Mouse (Mus musculus) liver, embryonic 16.5 days (tissue): ENCODE measurements around the gene Cers6. TPM values are rescaled to one million over a fixed set of nuclear protein-coding genes. Genes with fewer than 3 reads are reported as not detected.

ENCODE experiments used
- ATAC-seq: fragments of 200-750 bp; cut with Nextera tagmentation; 2 replicates; pipeline ENCODE4 v1.8.0; 2017; ENCODE audit warnings: low read depth, mild to moderate bottlenecking, moderate number of reproducible peaks, moderate library complexity
- H3K27ac ChIP-seq: fragments of 300-500 bp; sonication (generic); 2 replicates; pipeline ENCODE4 v1.5.1; 2014; ENCODE audit warnings: mild to moderate bottlenecking, low read length
- H3K27me3 ChIP-seq: fragments of 300-500 bp; sonication (generic); 2 replicates; pipeline ENCODE4 v1.6.1; 2014; ENCODE audit warnings: low read depth, low read length, mixed read lengths; ENCODE audit not compliant: control insufficient read depth, insufficient read depth
- H3K36me3 ChIP-seq: fragments of 300-500 bp; sonication (generic); 2 replicates; pipeline ENCODE4 v1.6.1; 2014; ENCODE audit warnings: mild to moderate bottlenecking; ENCODE audit not compliant: control insufficient read depth, insufficient read depth
- H3K4me1 ChIP-seq: fragments of 300-500 bp; sonication (generic); 2 replicates; pipeline ENCODE4 v1.6.1; 2014; ENCODE audit warnings: low read depth, low read length, mixed read lengths; ENCODE audit not compliant: control insufficient read depth
- H3K4me2 ChIP-seq: fragments of 300-500 bp; sonication (generic); 2 replicates; pipeline ENCODE4 v1.6.1; 2014; ENCODE audit warnings: low read depth, low read length, mixed read lengths
- H3K4me3 ChIP-seq: fragments of 300-500 bp; sonication (generic); 2 replicates; pipeline ENCODE4 v1.5.1; 2014; ENCODE audit warnings: low read depth, mild to moderate bottlenecking, low read length
- H3K9ac ChIP-seq: fragments of 300-500 bp; sonication (generic); 2 replicates; pipeline ENCODE4 v1.6.1; 2014; ENCODE audit warnings: low read depth, low read length
- H3K9me3 ChIP-seq: fragments of 300-500 bp; sonication (generic); replicated peaks from 2 replicates; pipeline ENCODE4 v1.6.1; 2016; ENCODE audit warnings: low read length; ENCODE audit not compliant: control insufficient read depth
- WGBS: fragments of 180-500 bp; shearing (Covaris S2); extraction: QIAGEN DNeasy Blood & Tissue Kit; methylation state at CpG from one replicate; pipeline ENCODE4 v1.1.7; 2014; ENCODE audit not compliant: insufficient replicate concordance; 5-methylcytosine and 5-hydroxymethylcytosine counted together
- polyA plus RNA-seq: library from polyadenylated mRNA; unstranded; fragments of >200 nt; fragmentation: Nextera tagmentation; extraction: Ambion mirVana; gene quantifications from 2 replicates; pipeline ENCODE4 v1.2.1, GENCODE M21; 2015

Cers6 gene
- polyA plus RNA-seq, 1 experiment from 2014 or later: 10.7 TPM

- H3K4me3 ChIP-seq: no peak overlapping the region
- H3K9ac ChIP-seq: no peak overlapping the region
- H3K9me3 ChIP-seq: no peaks in the 10 kb centered on the region
- H3K36me3 ChIP-seq: no peaks in the 10 kb centered on the region
- peaks cover 18% of the 10 kb centered on the region for H3K27me3 ChIP-seq
- peaks cover 3% of the 10 kb centered on the region; the same call in 1 of the 2 replicates for H3K4me1 ChIP-seq
- peak overlapping the region; percentile 82; the same call in 1 of the 2 replicates for H3K4me2 ChIP-seq
- ATAC-seq: no peak
- 37% methylated on average over 2 of the region's 2 CpGs for whole genome bisulfite sequencing
- H3K27ac ChIP-seq: no peak overlapping the region
These were observed 850 bp upstream of the Cers6 start for GRCm38 (mm10) chr2:68860391-68860790.

- H3K27me3 ChIP-seq: peaks cover 18% of the 10 kb centered on the region
- H3K27ac ChIP-seq: peak overlapping the region; percentile 51
- peak overlapping the region; percentile 82 for H3K4me2 ChIP-seq
- H3K36me3 ChIP-seq: no peaks in the 10 kb centered on the region
- peak overlapping the region; percentile 66 for H3K9ac ChIP-seq
- H3K4me1 ChIP-seq: peaks cover 3% of the 10 kb centered on the region; the same call in 1 of the 2 replicates
- ATAC-seq: peak; percentile 39
- WGBS: under 1% methylated on average over 62 of the region's 64 CpGs
- no peaks in the 10 kb centered on the region for H3K9me3 ChIP-seq
- peak overlapping the region; percentile 70 for H3K4me3 ChIP-seq
These were observed 651 bp downstream of the Cers6 start for GRCm38 (mm10) chr2:68861721-68862463.

- H3K9me3 ChIP-seq: no peaks in the 10 kb centered on the region
- H3K4me1 ChIP-seq: peaks cover 7% of the 10 kb centered on the region
- peak overlapping the region; percentile 70 for H3K4me3 ChIP-seq
- H3K27me3 ChIP-seq: peaks cover 18% of the 10 kb centered on the region
- peak overlapping the region; percentile 51; the same call in 1 of the 2 replicates for H3K27ac ChIP-seq
- 9% methylated on average over 15 of the region's 15 CpGs for WGBS
- no peak for ATAC-seq
- H3K4me2 ChIP-seq: peak overlapping the region; percentile 82
- H3K9ac ChIP-seq: peak overlapping the region; percentile 66; the same call in 1 of the 2 replicates
- H3K36me3 ChIP-seq: no peaks in the 10 kb centered on the region
These were observed 1.4 kb downstream of the Cers6 start for GRCm38 (mm10) chr2:68862464-68863266.

- no peak overlapping the region for H3K27ac ChIP-seq
- WGBS: 24% methylated on average over 6 of the region's 6 CpGs
- H3K9me3 ChIP-seq: no peaks in the 10 kb centered on the region
- peak overlapping the region; percentile 82; the same call in 1 of the 2 replicates for H3K4me2 ChIP-seq
- no peak for ATAC-seq
- peaks cover 18% of the 10 kb centered on the region for H3K27me3 ChIP-seq
- H3K9ac ChIP-seq: no peak overlapping the region
- H3K36me3 ChIP-seq: no peaks in the 10 kb centered on the region
- peaks cover 7% of the 10 kb centered on the region for H3K4me1 ChIP-seq
- H3K4me3 ChIP-seq: peak overlapping the region; percentile 70
These were observed 2.3 kb downstream of the Cers6 start for GRCm38 (mm10) chr2:68863561-68863960.

GRCm38 (mm10) chr2:68864366-68864765 lies 3.1 kb downstream of the Cers6 start:
- Histone ChIP-seq H3K4me2 (no peak overlapping the region), H3K36me3 (no peaks in the 10 kb centered on the region), H3K27ac (no peak overlapping the region), H3K4me1 (peaks cover 7% of the 10 kb centered on the region), H3K27me3 (peaks cover 18% of the 10 kb centered on the region), H3K9ac (no peak overlapping the region), H3K9me3 (no peaks in the 10 kb centered on the region), H3K4me3 (no peak overlapping the region)
- ATAC-seq: no peak
- 53% methylated on average over 2 of the region's 2 CpGs for WGBS

GRCm38 (mm10) chr2:68867148-68867547 lies 5.9 kb downstream of the Cers6 start:
- ATAC-seq: no peak
- 40% methylated on average over 4 of the region's 4 CpGs for WGBS

GRCm38 (mm10) chr2:68870999-68871780 lies 9.9 kb downstream of the Cers6 start:
- Histone ChIP-seq H3K9ac (no peak overlapping the region), H3K4me2 (peak overlapping the region; percentile 32; the same call in 1 of the 2 replicates), H3K9me3 (no peaks in the 10 kb centered on the region), H3K27me3 (no peaks in the 10 kb centered on the region), H3K4me3 (no peak overlapping the region), H3K36me3 (no peaks in the 10 kb centered on the region), H3K27ac (no peak overlapping the region), H3K4me1 (peaks cover 21% of the 10 kb centered on the region)
- 53% methylated on average over 17 of the region's 17 CpGs for WGBS
- ATAC-seq: no peak

More at GRCm38 (mm10) chr2:68867148-68867547, 5.9 kb downstream of the Cers6 start:
- peaks cover under 1% of the 10 kb centered on the region for H3K27me3 ChIP-seq
- no peak overlapping the region for H3K4me2 ChIP-seq
- H3K9me3 ChIP-seq: no peaks in the 10 kb centered on the region
- no peak overlapping the region for H3K27ac ChIP-seq
- H3K36me3 ChIP-seq: no peaks in the 10 kb centered on the region
- no peak overlapping the region for H3K9ac ChIP-seq
- no peak overlapping the region for H3K4me3 ChIP-seq
- peaks cover 10% of the 10 kb centered on the region for H3K4me1 ChIP-seq

- 14% methylated on average over 6 of the region's 6 CpGs for WGBS
- no peak overlapping the region for H3K4me3 ChIP-seq
- no peak overlapping the region for H3K4me2 ChIP-seq
- H3K27ac ChIP-seq: 0 out of 2 replicates have a peak overlapping the region, but pooled peaks have one; percentile 23
- no peak for ATAC-seq
- no peaks in the 10 kb centered on the region for H3K9me3 ChIP-seq
- H3K4me1 ChIP-seq: peaks cover 18% of the 10 kb centered on the region
- no peaks in the 10 kb centered on the region for H3K27me3 ChIP-seq
- H3K9ac ChIP-seq: no peak overlapping the region
- no peaks in the 10 kb centered on the region for H3K36me3 ChIP-seq
These were observed 11.8 kb downstream of the Cers6 start for GRCm38 (mm10) chr2:68873086-68873485.
